Mouse (Mus musculus): ENCODE measurements around the gene Poc1b. TPM values are rescaled to one million over a fixed set of nuclear protein-coding genes. Genes with fewer than 3 reads are reported as not detected.
A peak's percentile ranks its signal among the peaks of the same experiment; 100 is the strongest.

Poc1b gene
- total RNA-seq (2021), result 1 to 10 TPM; 4.1 to 6.7 TPM
- polyA plus RNA-seq (2012; rRNA removed), result 3.6 and 5.8 TPM in 2 replicates
- long read RNA-seq, partial matches to known transcripts, result 0 of 3 reads
- long read RNA-seq, other reads (novel, unspliced or antisense), result 0 of 3 reads

DNA sequence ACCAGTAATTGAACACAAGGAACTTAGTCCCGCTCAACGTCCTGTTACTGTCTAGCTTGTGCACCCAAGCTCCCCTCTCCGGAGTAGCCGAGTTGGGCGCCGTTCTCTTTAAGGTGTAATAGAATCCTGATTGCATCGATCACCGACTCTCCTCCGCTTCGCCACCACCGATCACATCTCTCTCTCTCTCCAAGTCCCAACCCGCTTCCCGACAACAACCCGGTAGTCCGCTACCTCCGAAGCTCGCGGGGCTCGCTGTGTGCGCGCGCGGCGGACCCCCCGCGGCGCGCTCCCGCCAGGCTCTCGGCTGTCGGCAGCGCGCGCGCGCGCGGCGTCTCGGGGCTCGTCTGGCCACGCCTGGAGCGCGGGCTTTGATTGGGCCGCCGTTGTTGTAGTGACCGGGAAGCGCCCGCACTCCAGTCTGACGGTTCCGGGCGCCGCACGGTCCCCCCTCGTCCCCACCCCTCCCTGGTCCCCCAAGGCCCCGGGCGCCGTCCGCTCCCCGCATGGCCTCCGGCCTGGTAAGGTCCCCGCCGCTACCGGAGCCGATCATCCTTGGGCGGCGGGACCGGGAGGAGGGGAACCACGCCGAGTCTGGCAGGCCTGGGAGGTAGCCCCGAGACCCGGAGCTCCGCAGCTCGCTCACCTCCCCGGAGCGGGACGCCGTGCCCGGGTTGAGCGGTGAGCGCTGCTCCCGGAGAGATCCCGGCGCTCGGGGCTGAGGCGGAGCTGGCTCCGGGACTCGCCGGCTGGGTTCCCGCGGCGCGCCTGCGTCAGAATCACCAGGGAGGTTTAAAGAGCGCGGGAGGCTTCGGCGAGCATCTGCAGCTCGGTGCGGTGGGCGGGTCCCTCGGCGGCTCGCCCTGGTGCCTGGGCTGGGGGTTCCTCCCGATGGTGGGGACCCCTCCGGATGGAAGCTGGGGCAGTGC is at the start of gene Poc1b:
TSS of gene Poc1b (plus strand) at position 334 of the 929 bp plus-strand sequence.
- intact Hi-C loops (cut with DNase I), result loop anchor here (5.0 kb wide), 4 partner anchors 45 to 510 kb away; partner anchors contain the start of gene Atp2b1
- H3K9ac ChIP-seq (ENCODE audit: low read depth, low read length), result peak within 1 kb of the TSS; percentile 96
- 0 out of 2 replicates have a peak, but pooled peaks have one; percentile 31 for TF ChIP-seq EP300 (IDR thresholded peaks at IDR 0.05; ENCODE audit: insufficient read depth, low read depth, low read length)
- TF ChIP-seq POLR2A (IDR thresholded peaks at IDR 0.05; ENCODE audit: insufficient read depth, low read depth, low read length), result 0 out of 2 replicates have a peak, but pooled peaks have one; percentile 16
- TF ChIP-seq CTCF (IDR thresholded peaks at IDR 0.05), result no peak
- peaks cover 2% of the 10 kb centered on the region; the same call in 1 of the 2 replicates for H3K36me3 ChIP-seq (ENCODE audit: control insufficient read depth, insufficient read depth, low read length)
- peak within 1 kb of the TSS; percentile 89 for H3K27ac ChIP-seq
- no peaks in the 10 kb centered on the region; the same call in 1 of the 2 replicates for H3K79me2 ChIP-seq (replicated peaks; ENCODE audit: control insufficient read depth, insufficient read depth, low read length)
- WGBS, result under 1% methylated on average over 105 of the region's 106 CpGs
- DNase-seq, result peak; percentile 90 to 91
- H3K4me3 ChIP-seq, result peak within 1 kb of the TSS; percentile 98
- H3K27me3 ChIP-seq (ENCODE audit: control insufficient read depth, insufficient read depth, low read length), result no peaks in the 10 kb centered on the region
- peaks cover 5% of the 10 kb centered on the region for H3K4me1 ChIP-seq (ENCODE audit: control insufficient read depth, insufficient read depth, low read length)

DNA sequence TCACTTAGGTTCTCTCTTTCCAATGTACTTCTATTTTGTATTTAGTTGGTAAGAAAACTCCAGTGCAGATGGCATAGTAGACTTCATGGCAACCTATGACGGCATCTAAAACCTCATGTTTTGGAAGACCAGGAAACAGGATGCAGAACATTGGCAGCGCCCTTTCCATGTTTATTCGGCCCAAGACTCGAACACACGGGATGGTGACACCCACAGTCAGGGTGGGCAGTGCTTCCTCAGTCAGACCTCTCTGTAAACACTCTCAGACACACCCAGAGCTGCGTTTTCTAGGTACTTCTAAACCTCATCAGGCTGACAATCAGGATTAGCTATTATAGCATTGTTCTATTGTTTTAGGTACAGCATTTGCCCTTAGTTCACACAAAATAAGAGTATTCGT is 46.2 kb upstream of the Poc1b start:
- no peak overlapping the region for H3K4me3 ChIP-seq
- H3K36me3 ChIP-seq (ENCODE audit: control insufficient read depth, insufficient read depth, low read length), result no peaks in the 10 kb centered on the region
- no peak for DNase-seq
- H3K79me2 ChIP-seq (replicated peaks; ENCODE audit: control insufficient read depth, insufficient read depth, low read length), result no peaks in the 10 kb centered on the region
- WGBS, result 73% methylated on average over 7 of the region's 7 CpGs
- H3K4me1 ChIP-seq (ENCODE audit: control insufficient read depth, insufficient read depth, low read length), result no peaks in the 10 kb centered on the region
- H3K9ac ChIP-seq (ENCODE audit: low read depth, low read length), result no peak overlapping the region
- H3K27me3 ChIP-seq (ENCODE audit: control insufficient read depth, insufficient read depth, low read length), result no peaks in the 10 kb centered on the region
- intact Hi-C loops (cut with DNase I), result no loop called here
- TF ChIP-seq POLR2A (IDR thresholded peaks at IDR 0.05; ENCODE audit: insufficient read depth, low read depth, low read length), result no peak
- TF ChIP-seq EP300 (IDR thresholded peaks at IDR 0.05; ENCODE audit: insufficient read depth, low read depth, low read length), result no peak
- no peak for TF ChIP-seq CTCF (IDR thresholded peaks at IDR 0.05)
- H3K27ac ChIP-seq, result no peak overlapping the region

DNA sequence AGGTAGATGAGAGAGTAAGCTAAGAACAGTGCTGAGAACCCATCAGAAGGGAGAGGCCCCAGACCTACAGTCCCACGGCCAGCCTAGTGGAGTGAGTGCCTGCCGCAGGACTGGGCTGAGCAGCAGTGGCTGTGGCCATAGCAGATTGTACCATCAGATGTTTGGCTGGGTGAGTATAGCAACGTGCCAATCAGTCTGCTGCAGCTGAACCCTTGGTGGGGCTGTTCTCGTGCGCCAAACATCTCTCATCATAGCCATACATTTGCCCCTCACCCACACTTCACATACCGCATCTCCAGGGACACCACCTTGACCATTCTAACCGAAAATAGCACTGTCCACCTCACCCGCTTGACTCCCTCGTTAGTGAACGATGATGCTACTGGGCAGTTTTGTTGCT is 45.4 kb upstream of the Poc1b start:
- intact Hi-C loops (cut with DNase I), result no loop called here
- no peak overlapping the region for H3K4me3 ChIP-seq
- no peaks in the 10 kb centered on the region for H3K79me2 ChIP-seq (replicated peaks; ENCODE audit: control insufficient read depth, insufficient read depth, low read length)
- no peaks in the 10 kb centered on the region for H3K36me3 ChIP-seq (ENCODE audit: control insufficient read depth, insufficient read depth, low read length)
- whole genome bisulfite sequencing, result 85% methylated on average over 10 of the region's 10 CpGs
- no peaks in the 10 kb centered on the region for H3K27me3 ChIP-seq (ENCODE audit: control insufficient read depth, insufficient read depth, low read length)
- TF ChIP-seq POLR2A (IDR thresholded peaks at IDR 0.05; ENCODE audit: insufficient read depth, low read depth, low read length), result no peak
- TF ChIP-seq EP300 (IDR thresholded peaks at IDR 0.05; ENCODE audit: insufficient read depth, low read depth, low read length), result no peak
- no peak for TF ChIP-seq CTCF (IDR thresholded peaks at IDR 0.05)
- no peak overlapping the region for H3K27ac ChIP-seq
- H3K4me1 ChIP-seq (ENCODE audit: control insufficient read depth, insufficient read depth, low read length), result no peaks in the 10 kb centered on the region
- no peak for DNase-seq
- no peak overlapping the region for H3K9ac ChIP-seq (ENCODE audit: low read depth, low read length)

DNA sequence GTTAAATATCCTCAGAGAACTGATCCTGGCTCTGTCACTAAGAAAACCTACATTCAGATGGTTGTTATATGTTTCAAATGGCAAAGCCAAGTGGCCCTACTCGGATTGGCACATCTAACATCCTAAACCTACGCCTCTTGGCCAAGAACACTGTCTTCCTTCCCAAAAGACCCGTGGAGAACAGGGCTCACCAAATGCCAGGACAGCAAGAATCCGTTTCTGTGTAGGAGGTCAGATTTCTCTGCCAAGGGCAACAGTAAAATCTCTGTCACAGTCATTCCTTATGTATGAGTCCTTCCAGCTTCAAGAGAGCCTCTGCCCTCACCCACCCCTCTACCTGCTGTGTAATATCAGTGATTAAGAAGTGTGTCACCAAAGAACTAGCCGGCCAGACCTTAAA is 44.3 kb upstream of the Poc1b start:
- 45% methylated on average over 5 of the region's 5 CpGs for WGBS
- H3K36me3 ChIP-seq (ENCODE audit: control insufficient read depth, insufficient read depth, low read length), result no peaks in the 10 kb centered on the region
- TF ChIP-seq CTCF (IDR thresholded peaks at IDR 0.05) (no peak), POLR2A (IDR thresholded peaks at IDR 0.05; ENCODE audit: insufficient read depth, low read depth, low read length) (no peak), EP300 (IDR thresholded peaks at IDR 0.05; ENCODE audit: insufficient read depth, low read depth, low read length) (no peak)
- H3K27ac ChIP-seq, result no peak overlapping the region
- H3K27me3 ChIP-seq (ENCODE audit: control insufficient read depth, insufficient read depth, low read length), result no peaks in the 10 kb centered on the region
- no peak overlapping the region for H3K4me3 ChIP-seq
- no peaks in the 10 kb centered on the region for H3K79me2 ChIP-seq (replicated peaks; ENCODE audit: control insufficient read depth, insufficient read depth, low read length)
- H3K4me1 ChIP-seq (ENCODE audit: control insufficient read depth, insufficient read depth, low read length), result no peaks in the 10 kb centered on the region
- no peak overlapping the region for H3K9ac ChIP-seq (ENCODE audit: low read depth, low read length)
- DNase-seq, result no peak
- intact Hi-C loops (cut with DNase I), result no loop called here

DNA sequence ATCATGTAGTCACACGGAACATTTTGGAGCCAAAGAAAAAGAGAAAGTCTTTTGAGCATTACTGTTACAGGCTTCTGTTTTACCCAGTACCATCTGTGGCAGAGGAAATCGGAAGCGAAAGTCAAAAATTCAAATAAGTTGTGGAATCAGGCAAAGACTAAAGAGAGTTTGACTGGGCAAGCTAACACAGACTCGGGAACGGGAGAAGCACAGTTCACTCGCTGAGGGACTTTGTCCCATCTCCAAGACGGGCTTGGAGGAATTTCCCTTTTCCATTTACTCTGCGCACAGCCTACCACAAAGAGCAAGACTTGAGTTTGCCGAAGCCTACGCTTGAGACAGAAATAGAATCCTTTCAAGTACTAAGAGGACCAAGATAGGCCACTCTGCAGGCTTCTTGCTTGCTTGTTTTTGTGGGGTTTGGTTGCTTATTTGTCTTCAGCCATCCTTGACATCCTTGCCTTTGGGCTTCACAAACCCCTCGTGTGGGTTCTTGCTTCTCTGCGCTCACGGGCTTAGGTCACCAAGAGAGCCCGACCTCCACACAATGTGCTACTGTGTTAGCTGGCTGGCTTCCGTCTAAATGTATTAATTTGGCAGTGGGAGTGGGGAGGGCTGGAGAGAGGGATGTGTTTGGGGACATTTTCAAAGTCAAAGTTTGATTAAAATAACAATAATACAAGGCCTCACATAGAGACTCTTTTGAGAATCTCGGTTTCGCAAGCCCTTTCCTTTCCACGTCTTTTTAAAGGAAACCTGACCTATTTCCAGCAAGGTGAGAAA is 30.5 kb upstream of the Poc1b start:
- Histone ChIP-seq H3K27ac (no peak overlapping the region), H3K27me3 (ENCODE audit: control insufficient read depth, insufficient read depth, low read length) (no peaks in the 10 kb centered on the region), H3K4me1 (ENCODE audit: control insufficient read depth, insufficient read depth, low read length) (no peaks in the 10 kb centered on the region), H3K79me2 (replicated peaks; ENCODE audit: control insufficient read depth, insufficient read depth, low read length) (no peaks in the 10 kb centered on the region), H3K9ac (ENCODE audit: low read depth, low read length) (no peak overlapping the region), H3K4me3 (no peak overlapping the region), H3K36me3 (ENCODE audit: control insufficient read depth, insufficient read depth, low read length) (no peaks in the 10 kb centered on the region)
- DNase-seq, result no peak
- 72% methylated on average over 18 of the region's 18 CpGs for WGBS
- intact Hi-C loops (cut with DNase I), result no loop called here
- TF ChIP-seq POLR2A (IDR thresholded peaks at IDR 0.05; ENCODE audit: insufficient read depth, low read depth, low read length) (no peak), EP300 (IDR thresholded peaks at IDR 0.05; ENCODE audit: insufficient read depth, low read depth, low read length) (no peak), CTCF (IDR thresholded peaks at IDR 0.05) (no peak)
